Mouse (Mus musculus): ENCODE results near the gene Nr2f1.

Gene Nr2f1

GRCm38 (mm10) chr13:78200407-78200806, 850 bp upstream of the Nr2f1 start:
- no peak for DNase-seq (ENCODE audit: extremely low read depth, low read depth, low spot score)

- DNase-seq (ENCODE audit: extremely low read depth, low read depth, low spot score), result no peak
Observed at GRCm38 (mm10) chr13:78198871-78199641, 501 bp downstream of the Nr2f1 start.

DNA sequence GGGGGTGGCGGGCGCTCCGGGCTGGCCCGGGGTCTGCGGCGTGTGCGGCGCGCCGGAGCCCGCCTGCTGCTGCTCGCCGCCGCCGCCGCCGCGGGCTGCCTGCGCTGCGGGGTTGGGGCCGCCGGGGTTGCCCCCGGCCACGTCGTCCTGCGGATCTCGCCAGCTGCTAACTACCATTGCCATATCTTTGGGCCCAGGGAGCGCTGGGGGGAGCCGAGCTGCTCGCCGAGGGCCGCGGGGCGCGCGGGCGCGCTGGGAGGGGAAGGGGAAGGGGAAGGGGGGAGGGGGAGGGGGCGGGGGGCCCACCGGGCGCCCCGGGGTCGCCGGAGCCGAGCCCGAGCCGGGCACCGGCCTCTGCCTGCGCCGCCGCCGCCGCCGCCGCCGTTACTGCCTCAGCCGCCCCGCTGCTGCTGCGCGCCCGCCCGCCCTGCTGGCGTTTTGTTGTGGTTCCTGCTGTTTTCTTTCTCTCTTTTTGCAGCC, 1.1 kb downstream of the Nr2f1 start:
- DNase-seq (ENCODE audit: extremely low read depth, low read depth, low spot score), result no peak

- DNase-seq (ENCODE audit: extremely low read depth, low read depth, low spot score), result no peak
Observed at GRCm38 (mm10) chr13:78197819-78198390, 1.7 kb downstream of the Nr2f1 start.

- no peak for DNase-seq (ENCODE audit: extremely low read depth, low read depth, low spot score)
Observed at GRCm38 (mm10) chr13:78197286-78197818, 2.2 kb downstream of the Nr2f1 start.

- DNase-seq (ENCODE audit: extremely low read depth, low read depth, low spot score), result no peak
Observed at GRCm38 (mm10) chr13:78196236-78196796, 3.2 kb downstream of the Nr2f1 start.

DNA sequence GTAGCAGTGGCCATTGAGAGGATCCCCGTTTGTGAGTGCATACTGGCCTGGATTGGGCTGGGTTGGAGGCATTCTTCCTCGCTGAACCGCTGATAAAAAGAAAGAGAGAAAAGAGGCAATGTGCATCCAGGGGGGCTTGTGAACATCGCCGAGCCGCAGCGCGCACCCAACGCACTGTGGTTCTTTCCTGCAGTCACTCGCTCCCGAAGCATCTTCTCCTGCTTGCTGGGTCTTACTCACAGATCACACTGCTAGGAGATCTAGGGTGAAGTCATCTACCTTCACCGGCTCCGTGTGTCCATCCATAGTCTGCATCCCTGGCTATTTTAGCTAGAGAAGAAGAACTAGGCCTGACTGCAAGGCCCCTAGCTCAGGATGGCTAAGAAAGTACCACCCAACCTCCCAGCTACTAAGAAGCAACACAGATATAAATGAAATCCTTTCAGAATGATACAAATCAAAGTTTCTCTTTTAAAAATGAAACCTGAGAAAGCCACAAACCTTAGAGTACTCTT, 3.9 kb downstream of the Nr2f1 start:
- DNase-seq (ENCODE audit: extremely low read depth, low read depth, low spot score), result no peak

DNA sequence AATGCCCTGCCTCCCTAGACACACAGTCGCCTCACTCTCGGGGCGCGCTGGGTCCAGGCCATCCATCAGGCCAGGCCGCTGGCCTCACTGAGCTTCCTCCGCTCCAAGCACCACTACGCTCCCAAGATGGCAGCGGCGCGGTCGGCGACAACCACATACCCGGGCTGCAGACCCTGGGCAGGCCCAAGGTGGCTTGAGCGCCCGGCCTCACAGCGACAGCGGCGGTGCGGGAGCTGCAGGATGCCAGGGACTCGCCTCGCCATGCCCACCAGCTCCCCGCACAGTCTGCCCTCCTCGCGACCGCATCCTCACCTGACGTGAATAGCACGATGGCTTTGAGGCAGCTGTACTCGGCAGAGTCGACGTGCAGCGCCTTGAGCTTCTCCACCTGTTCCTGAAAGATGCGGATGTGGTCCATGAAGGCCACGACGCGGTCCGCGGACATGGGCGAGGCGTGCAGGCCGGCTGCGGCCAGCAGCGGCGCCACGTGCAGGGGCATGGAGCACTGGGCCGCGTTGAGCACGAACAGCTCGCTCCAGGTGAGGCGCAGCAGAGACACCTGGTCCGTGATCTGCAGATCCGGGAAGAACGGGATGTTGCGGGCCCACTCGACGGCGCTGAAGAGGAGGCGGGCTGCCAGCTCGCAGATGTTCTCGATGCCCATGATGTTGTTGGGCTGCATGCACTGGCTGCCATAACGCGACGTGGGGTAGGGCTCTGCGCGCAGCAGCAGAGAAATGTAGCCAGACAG, 4.5 kb downstream of the Nr2f1 start:
- DNase-seq (ENCODE audit: extremely low read depth, low read depth, low spot score), result no peak

DNA sequence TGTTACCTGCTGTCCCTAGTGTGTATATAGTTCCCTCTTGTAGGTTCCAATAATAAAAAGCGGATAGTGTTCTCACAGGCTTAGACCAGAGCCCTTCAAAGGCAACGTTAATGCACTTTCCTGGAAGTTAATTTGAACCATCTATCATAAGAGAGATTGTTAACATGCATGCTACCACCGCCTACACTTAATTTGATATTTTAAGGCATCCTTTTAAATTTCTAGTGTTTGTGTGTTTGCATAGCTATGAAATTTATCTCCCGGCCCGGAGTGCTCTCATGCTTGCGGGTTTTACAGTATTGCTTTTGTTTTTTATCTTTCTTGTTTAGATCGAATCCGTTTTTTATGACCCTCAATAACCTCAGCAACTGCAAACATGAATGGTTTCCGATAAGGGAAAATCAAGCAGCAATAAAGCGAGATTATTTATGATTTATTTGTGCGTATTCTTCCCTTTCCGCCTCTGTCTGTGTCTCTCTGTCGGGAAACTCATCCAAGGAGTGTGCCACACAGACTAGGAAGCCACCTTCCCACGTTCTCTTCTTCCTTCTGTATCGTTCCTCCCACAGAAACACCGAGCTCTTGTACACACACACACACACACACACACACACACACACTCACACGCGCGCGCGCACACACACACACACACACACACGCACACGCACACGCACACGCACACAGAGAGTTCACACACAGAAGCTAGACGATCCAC, 5.3 kb downstream of the Nr2f1 start:
- DNase-seq (ENCODE audit: extremely low read depth, low read depth, low spot score), result no peak

GRCm38 (mm10) chr13:78193211-78193610, 6.3 kb downstream of the Nr2f1 start:
- DNase-seq (ENCODE audit: extremely low read depth, low read depth, low spot score), result no peak

GRCm38 (mm10) chr13:78189586-78189985, 10.0 kb downstream of the Nr2f1 start:
- DNase-seq (ENCODE audit: extremely low read depth, low read depth, low spot score), result no peak

- no peak for DNase-seq (ENCODE audit: extremely low read depth, low read depth, low spot score)
Observed at GRCm38 (mm10) chr13:78187833-78188232, 11.7 kb downstream of the Nr2f1 start.

DNA sequence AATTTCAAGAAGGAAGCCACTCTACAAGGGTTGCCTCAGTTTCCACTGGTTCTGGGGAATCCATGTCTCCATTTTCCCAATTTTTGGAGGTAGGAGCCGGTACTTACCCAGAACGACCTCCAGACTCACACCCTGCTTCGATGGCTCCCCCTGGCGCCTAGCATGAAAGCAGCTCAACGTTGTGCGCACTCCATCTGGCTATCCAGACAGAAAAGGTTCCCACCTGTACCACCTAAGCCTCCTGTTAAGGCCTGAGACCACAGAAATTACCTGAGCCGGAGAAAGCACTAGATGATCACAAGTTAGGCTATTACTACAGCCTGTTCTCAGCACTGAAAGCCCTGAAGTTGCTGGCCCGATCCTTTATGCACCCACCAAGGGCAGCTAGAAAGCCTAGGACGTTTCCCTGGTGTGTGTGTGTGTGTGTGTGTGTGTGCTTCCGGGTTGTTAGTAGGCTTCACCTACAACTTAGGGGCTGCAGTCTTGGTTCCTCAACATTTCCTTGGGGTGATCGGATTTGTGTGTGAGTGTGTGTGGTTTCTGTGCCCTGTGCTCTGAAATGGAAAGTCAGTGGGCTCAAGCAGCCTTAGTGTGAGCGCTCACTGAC, 13.1 kb downstream of the Nr2f1 start:
- no peak for DNase-seq (ENCODE audit: extremely low read depth, low read depth, low spot score)

GRCm38 (mm10) chr13:78184786-78185466, 14.6 kb downstream of the Nr2f1 start:
- no peak for DNase-seq (ENCODE audit: extremely low read depth, low read depth, low spot score)

DNA sequence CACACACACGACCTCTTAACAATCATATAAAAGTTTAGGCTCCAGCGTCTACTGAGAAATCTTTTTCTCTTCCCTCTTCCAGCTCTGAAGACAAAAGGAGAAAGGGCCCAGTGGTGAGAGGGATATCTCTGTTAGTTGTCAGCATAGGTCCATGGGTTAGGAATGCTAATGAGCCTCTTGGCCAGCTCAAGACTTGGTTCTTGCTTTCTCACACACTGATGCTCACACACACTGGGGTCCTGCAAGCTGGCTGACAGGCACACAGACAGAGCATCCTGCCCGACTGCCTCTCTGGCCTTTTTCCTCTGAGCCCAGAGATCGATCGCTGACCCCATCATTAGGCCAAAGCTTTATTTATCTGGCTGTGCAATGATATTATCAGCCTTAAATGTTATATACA, 15.6 kb downstream of the Nr2f1 start:
- DNase-seq (ENCODE audit: extremely low read depth, low read depth, low spot score), result no peak

- DNase-seq (ENCODE audit: extremely low read depth, low read depth, low spot score), result no peak
Observed at GRCm38 (mm10) chr13:78183004-78183403, 16.6 kb downstream of the Nr2f1 start.

DNA sequence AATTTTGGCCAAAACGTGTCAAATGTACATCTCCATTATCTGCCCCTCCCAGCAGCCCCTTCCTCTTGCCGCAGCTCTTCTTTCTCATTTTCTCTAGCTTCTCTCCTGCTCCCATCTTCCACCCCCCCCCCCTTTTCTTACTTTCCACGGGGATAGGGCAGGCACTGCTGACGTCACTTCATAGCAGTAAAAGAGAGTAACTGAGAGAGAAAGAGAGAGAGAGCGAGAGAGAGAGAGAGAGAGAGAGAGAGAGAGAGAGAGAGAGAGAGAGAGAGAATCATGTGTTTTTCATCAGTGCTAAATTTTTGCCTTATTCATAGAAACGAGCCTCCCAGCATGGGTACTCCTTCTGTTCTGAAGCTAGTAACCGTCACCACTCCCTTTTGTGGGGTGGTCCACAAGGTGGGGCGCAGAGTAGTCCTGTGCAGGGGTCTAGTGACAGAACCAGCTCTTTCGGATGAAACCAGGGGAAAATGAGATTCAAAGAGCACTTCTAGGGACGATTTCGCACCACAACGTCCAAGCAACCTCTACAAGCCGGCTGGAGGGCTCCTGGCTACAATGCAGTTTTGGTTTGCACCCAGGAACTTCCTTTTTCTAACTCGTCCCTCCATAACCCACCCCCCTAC, 17.5 kb downstream of the Nr2f1 start:
- DNase-seq (ENCODE audit: extremely low read depth, low read depth, low spot score), result no peak

DNA sequence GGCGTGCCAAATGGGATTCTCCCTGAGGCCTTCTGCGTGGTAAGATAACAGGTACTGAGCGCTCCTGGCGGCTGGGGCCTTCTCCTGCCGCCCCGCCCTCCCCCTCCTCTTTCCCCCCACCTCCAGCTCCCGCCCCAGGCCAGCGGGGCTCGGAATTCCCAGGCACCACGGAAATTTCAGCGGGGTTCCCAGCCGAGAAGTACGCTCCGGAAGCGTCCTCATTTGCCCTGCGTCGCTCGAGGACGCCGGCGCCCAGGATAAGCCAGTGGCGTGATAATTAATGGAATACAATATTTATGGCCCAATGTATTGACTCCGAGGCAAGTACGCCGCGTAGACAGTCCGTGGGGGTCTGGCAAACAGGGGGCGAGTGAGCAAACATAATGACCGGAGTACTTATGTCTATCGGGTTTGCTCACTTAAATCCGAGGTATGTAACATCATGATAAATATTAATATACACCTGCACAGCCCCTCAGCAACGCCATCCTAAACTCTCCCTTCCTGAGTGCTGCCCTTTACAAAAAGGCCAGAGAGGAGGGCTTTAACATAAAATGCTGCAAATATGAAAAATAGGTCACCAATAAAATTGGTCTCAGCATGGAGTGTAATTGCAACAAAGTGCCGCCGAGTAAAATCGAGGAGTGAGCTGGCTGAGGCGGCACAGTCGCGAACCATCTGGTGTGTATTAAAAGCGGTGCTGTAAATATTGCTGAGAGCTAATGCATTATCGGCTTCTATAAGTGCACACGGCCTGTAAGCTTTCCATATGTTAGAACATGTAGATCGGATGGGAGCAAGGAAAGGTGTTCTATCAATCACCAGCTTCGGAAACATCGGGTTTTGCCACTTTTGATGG, 18.3 kb downstream of the Nr2f1 start:
- DNase-seq (ENCODE audit: extremely low read depth, low read depth, low spot score), result no peak
